Mouse (Mus musculus): Measurements from ENCODE around the gene 4931428L18Rik. TPM values are rescaled to one million over a fixed set of nuclear protein-coding genes. Genes with fewer than 3 reads are reported as not detected.

The 4931428L18Rik gene
- total RNA-seq, 1 experiment = 1.8 TPM

DNA sequence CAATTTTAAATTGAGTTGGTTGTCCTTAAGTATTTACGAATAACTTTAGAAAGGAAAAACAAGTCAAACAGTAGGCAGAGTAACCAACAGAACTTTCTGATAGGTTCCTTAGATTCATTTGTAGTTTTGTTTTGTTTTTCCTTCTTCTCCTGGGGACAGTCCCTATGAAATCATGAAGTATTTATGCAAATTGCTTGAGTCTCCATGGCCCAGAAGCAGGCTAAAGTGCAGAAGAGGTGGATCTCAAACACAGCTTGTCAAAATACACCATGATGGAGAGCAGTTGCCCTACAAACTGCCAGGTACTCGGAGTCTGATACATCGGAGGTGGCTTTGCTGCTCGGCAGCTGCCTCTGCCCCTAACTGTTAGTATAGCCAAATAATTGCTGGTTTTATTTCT is 179.7 kb downstream of the 4931428L18Rik start:
- Histone ChIP-seq H3K9ac (ENCODE audit: insufficient read depth, low read depth, low read length, poor library complexity, severe bottlenecking) (no peak overlapping the region), H3K36me3 (ENCODE audit: control insufficient read depth, insufficient read depth, low read length, poor library complexity, severe bottlenecking) (no peaks in the 10 kb centered on the region)
- in situ Hi-C loops (cut with MboI; ENCODE audit: low sequenced_read_pairs in 2 of 2, unreplicated experiment in 2 of 2) = no loop called here

GRCm38 (mm10) chr1:31033851-31034534 is 188.5 kb downstream of the 4931428L18Rik start:
- no peak for DNase-seq (ENCODE audit: low read depth, low spot score)
- H3K4me3 ChIP-seq (ENCODE audit: insufficient read depth in 1 of 2, low read depth in 1 of 2, low read length in 2 of 2, poor library complexity in 1 of 2, severe bottlenecking in 1 of 2) = no peak overlapping the region
- H3K9ac ChIP-seq (ENCODE audit: insufficient read depth, low read depth, low read length, poor library complexity, severe bottlenecking) = no peak overlapping the region
- H3K4me1 ChIP-seq (ENCODE audit: control insufficient read depth in 2 of 2, insufficient read depth in 2 of 2, low read length in 2 of 2, poor library complexity in 1 of 2) = no peaks in the 10 kb centered on the region
- H3K27ac ChIP-seq (ENCODE audit: insufficient read depth, low read depth, low read length, poor library complexity, severe bottlenecking) = no peak overlapping the region
- in situ Hi-C loops (cut with MboI; ENCODE audit: low sequenced_read_pairs in 2 of 2, unreplicated experiment in 2 of 2) = no loop called here
- H3K36me3 ChIP-seq (ENCODE audit: control insufficient read depth, insufficient read depth, low read length, poor library complexity, severe bottlenecking) = no peaks in the 10 kb centered on the region
- H3K9me3 ChIP-seq (ENCODE audit: control insufficient read depth, insufficient read depth, low read depth, low read length) = no peaks in the 10 kb centered on the region
- TF ChIP-seq CHD2 (IDR thresholded peaks at IDR 0.05; ENCODE audit: low read depth, low read length) (no peak), ZC3H11A (IDR thresholded peaks at IDR 0.05; ENCODE audit: borderline replicate concordance, low read depth, low read length) (no peak), ZNF384 (IDR thresholded peaks at IDR 0.05; ENCODE audit: low read depth, low read length) (no peak), HCFC1 (IDR thresholded peaks at IDR 0.05; ENCODE audit: borderline replicate concordance, insufficient read depth, low read length) (no peak), MAFK (IDR thresholded peaks at IDR 0.05; ENCODE audit: insufficient read depth, low read depth, low read length) (no peak)

More for the DNA sequence above, 179.7 kb downstream of the 4931428L18Rik start:
- TF ChIP-seq HCFC1 (IDR thresholded peaks at IDR 0.05; ENCODE audit: borderline replicate concordance, insufficient read depth, low read length) (no peak), MAFK (IDR thresholded peaks at IDR 0.05; ENCODE audit: insufficient read depth, low read depth, low read length) (no peak), ZNF384 (IDR thresholded peaks at IDR 0.05; ENCODE audit: low read depth, low read length) (no peak), CHD2 (IDR thresholded peaks at IDR 0.05; ENCODE audit: low read depth, low read length) (no peak), ZC3H11A (IDR thresholded peaks at IDR 0.05; ENCODE audit: borderline replicate concordance, low read depth, low read length) (no peak)
- DNase-seq (ENCODE audit: low read depth, low spot score) = no peak
- Histone ChIP-seq H3K9me3 (ENCODE audit: control insufficient read depth, insufficient read depth, low read depth, low read length) (no peaks in the 10 kb centered on the region), H3K27ac (ENCODE audit: insufficient read depth, low read depth, low read length, poor library complexity, severe bottlenecking) (no peak overlapping the region), H3K4me1 (ENCODE audit: control insufficient read depth in 2 of 2, insufficient read depth in 2 of 2, low read length in 2 of 2, poor library complexity in 1 of 2) (no peaks in the 10 kb centered on the region), H3K4me3 (ENCODE audit: insufficient read depth in 1 of 2, low read depth in 1 of 2, low read length in 2 of 2, poor library complexity in 1 of 2, severe bottlenecking in 1 of 2) (no peak overlapping the region)

DNA sequence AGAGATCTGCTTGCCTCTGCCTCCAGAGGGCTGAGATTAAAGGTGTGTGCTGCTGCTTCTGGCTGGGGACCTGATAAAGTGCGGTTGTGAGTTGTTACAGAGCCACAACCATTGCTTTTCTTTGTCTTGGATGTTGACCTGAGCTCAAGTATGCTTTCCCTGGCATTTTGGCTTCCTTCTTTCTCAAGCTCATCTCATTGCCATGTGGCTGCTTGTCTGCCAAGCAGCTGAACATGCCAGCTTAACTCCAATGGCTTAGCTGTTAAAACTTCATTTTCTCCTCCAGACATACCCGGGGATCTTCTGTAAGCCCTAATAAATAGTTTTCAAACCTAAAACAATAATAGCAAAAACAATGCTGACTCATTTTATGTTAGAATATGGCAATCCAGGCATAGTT is 190.1 kb downstream of the 4931428L18Rik start:
- DNase-seq (ENCODE audit: low read depth, low spot score) = no peak
- Histone ChIP-seq H3K4me3 (ENCODE audit: insufficient read depth in 1 of 2, low read depth in 1 of 2, low read length in 2 of 2, poor library complexity in 1 of 2, severe bottlenecking in 1 of 2) (no peak overlapping the region), H3K9ac (ENCODE audit: insufficient read depth, low read depth, low read length, poor library complexity, severe bottlenecking) (no peak overlapping the region), H3K9me3 (ENCODE audit: control insufficient read depth, insufficient read depth, low read depth, low read length) (no peaks in the 10 kb centered on the region), H3K36me3 (ENCODE audit: control insufficient read depth, insufficient read depth, low read length, poor library complexity, severe bottlenecking) (no peaks in the 10 kb centered on the region), H3K4me1 (ENCODE audit: control insufficient read depth in 2 of 2, insufficient read depth in 2 of 2, low read length in 2 of 2, poor library complexity in 1 of 2) (no peaks in the 10 kb centered on the region), H3K27ac (ENCODE audit: insufficient read depth, low read depth, low read length, poor library complexity, severe bottlenecking) (no peak overlapping the region)
- in situ Hi-C loops (cut with MboI; ENCODE audit: low sequenced_read_pairs in 2 of 2, unreplicated experiment in 2 of 2) = no loop called here
- no peak for TF ChIP-seq ZNF384 (IDR thresholded peaks at IDR 0.05; ENCODE audit: low read depth, low read length)
- no peak for TF ChIP-seq HCFC1 (IDR thresholded peaks at IDR 0.05; ENCODE audit: borderline replicate concordance, insufficient read depth, low read length)
- TF ChIP-seq CHD2 (IDR thresholded peaks at IDR 0.05; ENCODE audit: low read depth, low read length) = no peak
- no peak for TF ChIP-seq ZC3H11A (IDR thresholded peaks at IDR 0.05; ENCODE audit: borderline replicate concordance, low read depth, low read length)
- no peak for TF ChIP-seq MAFK (IDR thresholded peaks at IDR 0.05; ENCODE audit: insufficient read depth, low read depth, low read length)

DNA sequence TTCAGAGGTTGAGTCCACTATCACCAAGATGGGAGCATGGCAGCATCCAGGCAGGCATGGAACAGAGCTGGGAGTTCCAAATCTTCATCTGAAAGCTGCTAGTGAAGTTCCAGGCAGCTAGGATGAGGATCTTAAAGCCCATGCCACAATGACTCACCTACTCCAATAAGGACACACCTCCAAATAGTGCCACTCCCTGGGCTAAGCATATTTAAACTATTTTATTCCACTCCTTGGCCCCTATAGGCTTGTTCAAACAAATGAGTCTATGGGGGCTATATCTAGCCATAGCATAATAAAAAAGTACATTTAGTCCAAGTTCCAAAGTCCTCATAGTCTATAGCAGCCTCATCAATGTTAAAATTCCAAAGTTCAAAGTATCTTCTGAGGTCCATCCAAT is 199.3 kb downstream of the 4931428L18Rik start:
- no peaks in the 10 kb centered on the region for H3K9me3 ChIP-seq (ENCODE audit: control insufficient read depth, insufficient read depth, low read depth, low read length)
- no peak for TF ChIP-seq CHD2 (IDR thresholded peaks at IDR 0.05; ENCODE audit: low read depth, low read length)
- no peak for TF ChIP-seq ZNF384 (IDR thresholded peaks at IDR 0.05; ENCODE audit: low read depth, low read length)
- H3K4me3 ChIP-seq (ENCODE audit: insufficient read depth in 1 of 2, low read depth in 1 of 2, low read length in 2 of 2, poor library complexity in 1 of 2, severe bottlenecking in 1 of 2) = no peak overlapping the region
- in situ Hi-C loops (cut with MboI; ENCODE audit: low sequenced_read_pairs in 2 of 2, unreplicated experiment in 2 of 2) = no loop called here
- no peak overlapping the region for H3K9ac ChIP-seq (ENCODE audit: insufficient read depth, low read depth, low read length, poor library complexity, severe bottlenecking)
- no peaks in the 10 kb centered on the region for H3K36me3 ChIP-seq (ENCODE audit: control insufficient read depth, insufficient read depth, low read length, poor library complexity, severe bottlenecking)
- no peaks in the 10 kb centered on the region for H3K4me1 ChIP-seq (ENCODE audit: control insufficient read depth in 2 of 2, insufficient read depth in 2 of 2, low read length in 2 of 2, poor library complexity in 1 of 2)
- no peak overlapping the region for H3K27ac ChIP-seq (ENCODE audit: insufficient read depth, low read depth, low read length, poor library complexity, severe bottlenecking)
- no peak for DNase-seq (ENCODE audit: low read depth, low spot score)

DNA sequence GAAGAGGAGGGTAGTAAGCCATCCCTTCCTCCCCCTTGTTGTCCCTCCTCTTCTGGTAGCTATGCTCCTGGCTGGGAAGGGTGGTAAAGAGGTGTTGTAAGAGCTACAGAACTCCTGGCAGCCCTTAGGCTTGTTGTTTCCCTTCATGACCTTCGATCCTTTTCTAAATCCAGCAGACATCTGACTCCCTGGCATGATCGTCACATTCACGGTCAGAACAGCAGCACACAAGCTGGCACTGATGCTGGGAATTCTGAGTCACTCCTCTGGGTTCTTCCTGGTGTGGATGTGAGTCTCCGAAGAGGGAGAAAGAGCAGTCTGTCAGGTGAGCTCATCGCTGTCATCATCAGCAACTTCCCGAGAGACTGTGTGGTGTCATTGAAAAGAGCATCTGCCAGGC is 203.2 kb downstream of the 4931428L18Rik start:
- Histone ChIP-seq H3K4me3 (ENCODE audit: insufficient read depth in 1 of 2, low read depth in 1 of 2, low read length in 2 of 2, poor library complexity in 1 of 2, severe bottlenecking in 1 of 2) (no peak overlapping the region), H3K4me1 (ENCODE audit: control insufficient read depth in 2 of 2, insufficient read depth in 2 of 2, low read length in 2 of 2, poor library complexity in 1 of 2) (no peaks in the 10 kb centered on the region), H3K9ac (ENCODE audit: insufficient read depth, low read depth, low read length, poor library complexity, severe bottlenecking) (no peak overlapping the region), H3K36me3 (ENCODE audit: control insufficient read depth, insufficient read depth, low read length, poor library complexity, severe bottlenecking) (no peaks in the 10 kb centered on the region), H3K9me3 (ENCODE audit: control insufficient read depth, insufficient read depth, low read depth, low read length) (no peaks in the 10 kb centered on the region), H3K27ac (ENCODE audit: insufficient read depth, low read depth, low read length, poor library complexity, severe bottlenecking) (no peak overlapping the region)
- in situ Hi-C loops (cut with MboI; ENCODE audit: low sequenced_read_pairs in 2 of 2, unreplicated experiment in 2 of 2) = no loop called here
- DNase-seq (ENCODE audit: low read depth, low spot score) = no peak
- no peak for TF ChIP-seq HCFC1 (IDR thresholded peaks at IDR 0.05; ENCODE audit: borderline replicate concordance, insufficient read depth, low read length)
- TF ChIP-seq MAFK (IDR thresholded peaks at IDR 0.05; ENCODE audit: insufficient read depth, low read depth, low read length) = no peak
- TF ChIP-seq CHD2 (IDR thresholded peaks at IDR 0.05; ENCODE audit: low read depth, low read length) = no peak
- TF ChIP-seq ZNF384 (IDR thresholded peaks at IDR 0.05; ENCODE audit: low read depth, low read length) = no peak
- no peak for TF ChIP-seq ZC3H11A (IDR thresholded peaks at IDR 0.05; ENCODE audit: borderline replicate concordance, low read depth, low read length)

All from ES-E14 (cell line).